Mouse (Mus musculus) limb, embryonic 15.5 days (tissue): ENCODE results near the gene Tmem88. TPM values are rescaled to one million over a fixed set of nuclear protein-coding genes. Genes with fewer than 3 reads are reported as not detected.

ENCODE experiments used
- ATAC-seq: fragments of 200-750 bp; cut with Nextera tagmentation; 2 replicates; pipeline ENCODE4 v1.8.0; 2017; ENCODE audit warnings: low read depth, moderate TSS enrichment; ENCODE audit not compliant: insufficient number of reproducible peaks, low FRiP score, low TSS enrichment
- H3K27ac ChIP-seq: fragments of 300-500 bp; sonication (generic); 2 replicates; pipeline ENCODE4 v1.5.1; 2015; ENCODE audit warnings: moderate library complexity, mild to moderate bottlenecking, inconsistent platforms
- H3K27me3 ChIP-seq: fragments of 300-500 bp; sonication (generic); 2 replicates; pipeline ENCODE4 v1.6.1; 2015; ENCODE audit warnings: inconsistent platforms
- H3K36me3 ChIP-seq: fragments of 300-500 bp; sonication (generic); 2 replicates; pipeline ENCODE4 v1.6.1; 2015; ENCODE audit warnings: inconsistent platforms
- H3K4me1 ChIP-seq: fragments of 300-500 bp; sonication (generic); 2 replicates; pipeline ENCODE4 v1.6.1; 2015; ENCODE audit warnings: inconsistent platforms
- H3K4me2 ChIP-seq: fragments of 300-500 bp; sonication (generic); 2 replicates; pipeline ENCODE4 v1.6.1; 2015; ENCODE audit warnings: mild to moderate bottlenecking, inconsistent platforms
- H3K4me3 ChIP-seq: fragments of 300-500 bp; sonication (generic); 2 replicates; pipeline ENCODE4 v1.5.1; 2015; ENCODE audit warnings: mild to moderate bottlenecking, inconsistent platforms
- H3K9ac ChIP-seq: fragments of 300-500 bp; sonication (generic); 2 replicates; pipeline ENCODE4 v1.6.1; 2015; ENCODE audit warnings: inconsistent platforms
- H3K9me3 ChIP-seq: fragments of 300-500 bp; sonication (generic); 2 replicates; pipeline ENCODE4 v1.6.1; 2016; ENCODE audit warnings: inconsistent platforms
- WGBS: fragments of 180-500 bp; shearing (Covaris S2); methylation state at CpG from one replicate; pipeline ENCODE4 v1.1.7; 2015; 5-methylcytosine and 5-hydroxymethylcytosine counted together
- polyA plus RNA-seq: library from polyadenylated mRNA; unstranded; fragments of >200 nt; fragmentation: Nextera tagmentation; extraction: Ambion mirVana; gene quantifications from 2 replicates; pipeline ENCODE4 v1.2.1, GENCODE M21; 2015

Tmem88 gene
- polyA plus RNA-seq, 1 experiment from 2014 or later: 18.8 TPM

- Histone ChIP-seq H3K36me3 (peaks cover 36% of the 10 kb centered on the region), H3K4me2 (peak overlapping the region; percentile 87), H3K27ac (peak overlapping the region; percentile 99), H3K4me3 (peak overlapping the region; percentile 81), H3K9me3 (no peaks in the 10 kb centered on the region), H3K9ac (peak overlapping the region; percentile 39; the same call in 1 of the 2 replicates), H3K27me3 (no peaks in the 10 kb centered on the region), H3K4me1 (peaks cover 52% of the 10 kb centered on the region)
- 12% methylated on average over 6 of the region's 6 CpGs for WGBS
- ATAC-seq: no peak
These were observed 32.3 kb downstream of the Tmem88 start for GRCm38 (mm10) chr11:69365722-69366121.

DNA sequence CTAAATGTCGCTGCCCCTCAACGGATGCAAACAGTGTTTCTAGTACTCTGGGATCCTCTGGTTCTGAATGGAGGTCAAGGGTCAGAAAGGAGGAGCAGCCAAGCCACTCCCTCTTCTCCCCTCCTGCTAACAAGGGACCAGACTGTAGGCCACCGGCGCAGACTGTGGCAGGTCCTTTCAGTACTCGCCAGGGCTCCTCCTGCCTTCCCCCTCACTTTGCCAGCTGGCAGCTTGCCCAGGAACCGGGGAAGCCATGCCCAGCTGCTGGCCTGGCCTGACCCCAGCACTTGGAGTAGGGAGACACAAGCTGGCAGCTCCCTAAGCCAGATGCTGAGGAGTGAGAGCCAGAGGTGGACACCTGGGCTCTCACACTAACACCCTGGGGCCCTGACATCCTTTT is 33.1 kb downstream of the Tmem88 start:
- H3K9me3 ChIP-seq: no peaks in the 10 kb centered on the region
- peaks cover 44% of the 10 kb centered on the region for H3K36me3 ChIP-seq
- H3K4me3 ChIP-seq: peak overlapping the region; percentile 81
- H3K4me2 ChIP-seq: peak overlapping the region; percentile 87
- ATAC-seq: peak; percentile 28; the same call in 1 of the 2 replicates
- H3K27ac ChIP-seq: peak overlapping the region; percentile 99
- H3K27me3 ChIP-seq: no peaks in the 10 kb centered on the region
- peaks cover 49% of the 10 kb centered on the region for H3K4me1 ChIP-seq
- under 1% methylated on average over 6 of the region's 6 CpGs for WGBS
- H3K9ac ChIP-seq: no peak overlapping the region

GRCm38 (mm10) chr11:69364376-69364775 is 33.7 kb downstream of the Tmem88 start:
- peak overlapping the region; percentile 99 for H3K27ac ChIP-seq
- 41% methylated on average over 8 of the region's 8 CpGs for WGBS
- 0 out of 2 replicates have a peak overlapping the region, but pooled peaks have one; percentile 81 for H3K4me3 ChIP-seq

DNA sequence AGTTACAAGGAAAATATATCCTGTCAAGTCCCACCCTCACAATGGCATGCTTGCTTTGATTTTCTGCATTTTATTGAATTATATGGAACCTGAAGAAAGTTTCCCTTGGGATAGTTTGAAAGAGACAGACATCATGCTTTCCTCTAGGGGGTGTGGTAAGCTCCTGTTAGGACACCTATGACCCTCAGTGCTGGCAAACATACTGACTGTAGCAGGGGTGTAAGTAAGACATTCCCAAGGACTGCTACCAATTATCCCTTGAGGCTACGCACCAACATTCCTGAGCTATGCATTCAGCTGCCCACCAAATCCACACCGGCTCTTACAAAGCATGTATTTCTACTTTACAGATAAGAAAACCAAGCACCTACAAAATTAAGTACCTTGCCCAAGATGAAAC is 35.6 kb downstream of the Tmem88 start:
- no peak overlapping the region for H3K27ac ChIP-seq
- H3K4me3 ChIP-seq: no peak overlapping the region
- no peak for ATAC-seq
- peaks cover 41% of the 10 kb centered on the region for H3K4me1 ChIP-seq
- WGBS: 29% methylated on average over 2 of the region's 2 CpGs
- H3K9ac ChIP-seq: no peak overlapping the region
- no peak overlapping the region for H3K4me2 ChIP-seq
- H3K36me3 ChIP-seq: peaks cover 69% of the 10 kb centered on the region
- no peaks in the 10 kb centered on the region for H3K27me3 ChIP-seq
- H3K9me3 ChIP-seq: no peaks in the 10 kb centered on the region

More at GRCm38 (mm10) chr11:69364376-69364775, 33.7 kb downstream of the Tmem88 start:
- H3K36me3 ChIP-seq: peaks cover 50% of the 10 kb centered on the region
- H3K4me1 ChIP-seq: peaks cover 49% of the 10 kb centered on the region
- H3K9ac ChIP-seq: no peak overlapping the region
- H3K4me2 ChIP-seq: peak overlapping the region; percentile 14; the same call in 1 of the 2 replicates
- H3K27me3 ChIP-seq: no peaks in the 10 kb centered on the region
- H3K9me3 ChIP-seq: no peaks in the 10 kb centered on the region
- no peak for ATAC-seq

GRCm38 (mm10) chr11:69362021-69362420 is 36.0 kb downstream of the Tmem88 start:
- no peak overlapping the region for H3K9ac ChIP-seq
- H3K9me3 ChIP-seq: no peaks in the 10 kb centered on the region
- H3K27me3 ChIP-seq: no peaks in the 10 kb centered on the region
- peaks cover 37% of the 10 kb centered on the region for H3K4me1 ChIP-seq
- 37% methylated on average over 7 of the region's 7 CpGs for WGBS
- peaks cover 73% of the 10 kb centered on the region for H3K36me3 ChIP-seq
- ATAC-seq: no peak
- H3K4me2 ChIP-seq: no peak overlapping the region
- no peak overlapping the region for H3K27ac ChIP-seq
- no peak overlapping the region for H3K4me3 ChIP-seq

GRCm38 (mm10) chr11:69357690-69358089 is 40.3 kb downstream of the Tmem88 start:
- 83% methylated on average over 12 of the region's 12 CpGs for WGBS

GRCm38 (mm10) chr11:69356544-69356943 is 41.5 kb downstream of the Tmem88 start:
- Histone ChIP-seq H3K4me3 (no peak overlapping the region), H3K27ac (no peak overlapping the region), H3K27me3 (no peaks in the 10 kb centered on the region), H3K36me3 (peaks cover 100% of the 10 kb centered on the region), H3K9me3 (no peaks in the 10 kb centered on the region), H3K9ac (no peak overlapping the region), H3K4me1 (no peaks in the 10 kb centered on the region), H3K4me2 (no peak overlapping the region)
- 87% methylated on average over 5 of the region's 5 CpGs for WGBS
- no peak for ATAC-seq

More at GRCm38 (mm10) chr11:69357690-69358089, 40.3 kb downstream of the Tmem88 start:
- H3K4me3 ChIP-seq: no peak overlapping the region
- no peak overlapping the region for H3K9ac ChIP-seq
- H3K4me1 ChIP-seq: 0 out of 2 replicates have a peak, but pooled peaks cover 3% of the 10 kb centered on the region
- no peak overlapping the region for H3K4me2 ChIP-seq
- no peaks in the 10 kb centered on the region for H3K9me3 ChIP-seq
- H3K27ac ChIP-seq: no peak overlapping the region
- peaks cover 100% of the 10 kb centered on the region for H3K36me3 ChIP-seq
- no peaks in the 10 kb centered on the region for H3K27me3 ChIP-seq
- ATAC-seq: no peak

Other genes starting within 250 kb of the Tmem88 start
- 53.5 and 60.5 TPM in 2 replicates for gene Alox12b, start 241.2 kb downstream of the Tmem88 start, polyA plus RNA-seq
- 0.12 and 0.20 TPM in 2 replicates for gene Alox8, start 200.4 kb downstream of the Tmem88 start, polyA plus RNA-seq
- 0.22 TPM in 1 of 2 replicates, not detected in the other for gene Gucy2e, start 161.2 kb downstream of the Tmem88 start, polyA plus RNA-seq
- gene Cntrob, start 74.5 kb downstream of the Tmem88 start, polyA plus RNA-seq: 18.8 and 20.6 TPM in 2 replicates
- 144 and 145 TPM in 2 replicates for gene Trappc1, start 74.3 kb downstream of the Tmem88 start, polyA plus RNA-seq
- 2.2 and 2.3 TPM in 2 replicates for gene Kcnab3, start 72.0 kb downstream of the Tmem88 start, polyA plus RNA-seq
- gene Rnf227, start 57.8 kb downstream of the Tmem88 start, polyA plus RNA-seq: 15.6 and 17.2 TPM in 2 replicates
- gene Chd3, start 28.8 kb downstream of the Tmem88 start, polyA plus RNA-seq: 77.4 and 89.3 TPM in 2 replicates
- 143 and 144 TPM in 2 replicates for gene Naa38, start 2.7 kb downstream of the Tmem88 start, polyA plus RNA-seq
- gene Cyb5d1, start 2.6 kb downstream of the Tmem88 start, polyA plus RNA-seq: 30.2 and 36.6 TPM in 2 replicates
- 30.8 and 32.0 TPM in 2 replicates for gene Kdm6b, start 15.4 kb upstream of the Tmem88 start, polyA plus RNA-seq
- 2.0 and 3.0 TPM in 2 replicates for gene Dnah2, start 150.9 kb upstream of the Tmem88 start, polyA plus RNA-seq
- gene Efnb3, start 162.0 kb upstream of the Tmem88 start, polyA plus RNA-seq: 27.9 and 33.2 TPM in 2 replicates
- 23.6 and 24.8 TPM in 2 replicates for gene Wrap53, start 182.0 kb upstream of the Tmem88 start, polyA plus RNA-seq
- gene Trp53, start 182.1 kb upstream of the Tmem88 start, polyA plus RNA-seq: 132 and 134 TPM in 2 replicates
- gene Atp1b2, start 207.7 kb upstream of the Tmem88 start, polyA plus RNA-seq: 8.2 and 10.5 TPM in 2 replicates
- gene Shbg, start 219.7 kb upstream of the Tmem88 start, polyA plus RNA-seq: not detected in 2 replicates
- gene Sat2, start 223.8 kb upstream of the Tmem88 start, polyA plus RNA-seq: 15.7 and 16.2 TPM in 2 replicates
- 26.8 and 27.1 TPM in 2 replicates for gene Fxr2, start 234.8 kb upstream of the Tmem88 start, polyA plus RNA-seq